Mouse (Mus musculus): ENCODE results near the gene Jazf1.

DNA sequence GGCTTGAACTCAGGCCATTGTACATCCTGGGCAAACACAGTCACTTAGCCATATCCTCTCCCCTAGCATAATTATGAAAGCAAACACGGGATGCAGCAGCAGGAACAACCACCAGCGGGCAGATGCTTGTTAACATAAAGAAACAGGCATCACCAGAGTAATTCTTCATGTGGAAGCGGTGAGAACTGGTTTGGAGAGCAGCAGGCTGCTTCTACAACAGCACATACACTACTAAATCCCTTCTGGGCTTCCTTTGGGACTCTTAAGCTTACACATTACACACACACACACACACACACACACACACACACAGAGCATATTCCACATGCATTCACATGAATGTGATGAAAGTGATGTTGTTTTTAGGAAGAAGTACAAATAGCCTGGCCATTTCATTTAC lies 216.5 kb downstream of the Jazf1 start:
- TF ChIP-seq CTCF (IDR thresholded peaks at IDR 0.05; ENCODE audit: low read depth) (no peak), EP300 (IDR thresholded peaks at IDR 0.05; ENCODE audit: low read depth) (no peak)

All from liver, embryonic 14.5 days (tissue).